Mouse (Mus musculus): ENCODE measurements at regions not wholly inside any gene's neighbourhood (a gene's known extent, or its start where the extent isn't known, plus 50 kb on each side); places are given as distances from the start of the nearest gene placed in this dataset.

- Histone ChIP-seq H3K4me3 (replicated peaks; ENCODE audit: control insufficient read depth, low read depth, low read length) (no peak overlapping the region), H3K27ac (ENCODE audit: control insufficient read depth, insufficient read depth, low read depth, low read length, poor library complexity) (no peak overlapping the region), H3K4me1 (ENCODE audit: control insufficient read depth, insufficient read depth, low read length) (no peaks in the 10 kb centered on the region)
- no peak for TF ChIP-seq CTCF (IDR thresholded peaks at IDR 0.05; ENCODE audit: control insufficient read depth, insufficient read depth, low read length)
- TF ChIP-seq POLR2A (IDR thresholded peaks at IDR 0.05; ENCODE audit: borderline replicate concordance, control insufficient read depth, low read depth, low read length) = no peak
- WGBS = 73% methylated on average over 4 of the region's 4 CpGs
Measured at GRCm38 (mm10) chr1:193545406-193546043, 175.4 kb upstream of the Camk1g start.

- Histone ChIP-seq H3K4me3 (replicated peaks; ENCODE audit: control insufficient read depth, low read depth, low read length) (no peak overlapping the region), H3K27ac (ENCODE audit: control insufficient read depth, insufficient read depth, low read depth, low read length, poor library complexity) (no peak overlapping the region), H3K4me1 (ENCODE audit: control insufficient read depth, insufficient read depth, low read length) (no peaks in the 10 kb centered on the region)
- TF ChIP-seq CTCF (IDR thresholded peaks at IDR 0.05; ENCODE audit: control insufficient read depth, insufficient read depth, low read length) (no peak), POLR2A (IDR thresholded peaks at IDR 0.05; ENCODE audit: borderline replicate concordance, control insufficient read depth, low read depth, low read length) (no peak)
Measured at GRCm38 (mm10) chr1:193544804-193545203, 174.7 kb upstream of the Camk1g start.

GRCm38 (mm10) chr1:193543834-193544233 is 173.7 kb upstream of the Camk1g start:
- WGBS = 72% methylated on average over 3 of the region's 3 CpGs
- no peaks in the 10 kb centered on the region for H3K4me1 ChIP-seq (ENCODE audit: control insufficient read depth, insufficient read depth, low read length)
- H3K4me3 ChIP-seq (replicated peaks; ENCODE audit: control insufficient read depth, low read depth, low read length) = no peak overlapping the region
- TF ChIP-seq POLR2A (IDR thresholded peaks at IDR 0.05; ENCODE audit: borderline replicate concordance, control insufficient read depth, low read depth, low read length) = no peak
- TF ChIP-seq CTCF (IDR thresholded peaks at IDR 0.05; ENCODE audit: control insufficient read depth, insufficient read depth, low read length) = no peak
- H3K27ac ChIP-seq (ENCODE audit: control insufficient read depth, insufficient read depth, low read depth, low read length, poor library complexity) = no peak overlapping the region

- no peak for TF ChIP-seq POLR2A (IDR thresholded peaks at IDR 0.05; ENCODE audit: borderline replicate concordance, control insufficient read depth, low read depth, low read length)
- WGBS = 75% methylated on average over 4 of the region's 4 CpGs
- no peak overlapping the region for H3K4me3 ChIP-seq (replicated peaks; ENCODE audit: control insufficient read depth, low read depth, low read length)
- H3K4me1 ChIP-seq (ENCODE audit: control insufficient read depth, insufficient read depth, low read length) = no peaks in the 10 kb centered on the region
- no peak overlapping the region for H3K27ac ChIP-seq (ENCODE audit: control insufficient read depth, insufficient read depth, low read depth, low read length, poor library complexity)
Measured at GRCm38 (mm10) chr1:193543284-193543683, 173.2 kb upstream of the Camk1g start.

- Histone ChIP-seq H3K4me3 (replicated peaks; ENCODE audit: control insufficient read depth, low read depth, low read length) (no peak overlapping the region), H3K4me1 (ENCODE audit: control insufficient read depth, insufficient read depth, low read length) (no peaks in the 10 kb centered on the region), H3K27ac (ENCODE audit: control insufficient read depth, insufficient read depth, low read depth, low read length, poor library complexity) (no peak overlapping the region)
- 76% methylated on average over 13 of the region's 13 CpGs for WGBS
- TF ChIP-seq POLR2A (IDR thresholded peaks at IDR 0.05; ENCODE audit: borderline replicate concordance, control insufficient read depth, low read depth, low read length) (no peak), CTCF (IDR thresholded peaks at IDR 0.05; ENCODE audit: control insufficient read depth, insufficient read depth, low read length) (no peak)
Measured at GRCm38 (mm10) chr1:193541934-193542580, 172.0 kb upstream of the Camk1g start.

GRCm38 (mm10) chr1:193541281-193541680 is 171.2 kb upstream of the Camk1g start:
- 77% methylated on average over 4 of the region's 4 CpGs for WGBS
- no peaks in the 10 kb centered on the region for H3K4me1 ChIP-seq (ENCODE audit: control insufficient read depth, insufficient read depth, low read length)
- no peak overlapping the region for H3K4me3 ChIP-seq (replicated peaks; ENCODE audit: control insufficient read depth, low read depth, low read length)
- no peak overlapping the region for H3K27ac ChIP-seq (ENCODE audit: control insufficient read depth, insufficient read depth, low read depth, low read length, poor library complexity)
- TF ChIP-seq CTCF (IDR thresholded peaks at IDR 0.05; ENCODE audit: control insufficient read depth, insufficient read depth, low read length) (no peak), POLR2A (IDR thresholded peaks at IDR 0.05; ENCODE audit: borderline replicate concordance, control insufficient read depth, low read depth, low read length) (no peak)

GRCm38 (mm10) chr1:193540486-193540885 is 170.4 kb upstream of the Camk1g start:
- Histone ChIP-seq H3K4me3 (replicated peaks; ENCODE audit: control insufficient read depth, low read depth, low read length) (no peak overlapping the region), H3K27ac (ENCODE audit: control insufficient read depth, insufficient read depth, low read depth, low read length, poor library complexity) (no peak overlapping the region), H3K4me1 (ENCODE audit: control insufficient read depth, insufficient read depth, low read length) (no peaks in the 10 kb centered on the region)
- TF ChIP-seq CTCF (IDR thresholded peaks at IDR 0.05; ENCODE audit: control insufficient read depth, insufficient read depth, low read length) (no peak), POLR2A (IDR thresholded peaks at IDR 0.05; ENCODE audit: borderline replicate concordance, control insufficient read depth, low read depth, low read length) (no peak)
- WGBS = 80% methylated on average over 5 of the region's 5 CpGs

- Histone ChIP-seq H3K4me1 (ENCODE audit: control insufficient read depth, insufficient read depth, low read length) (no peaks in the 10 kb centered on the region), H3K4me3 (replicated peaks; ENCODE audit: control insufficient read depth, low read depth, low read length) (no peak overlapping the region), H3K27ac (ENCODE audit: control insufficient read depth, insufficient read depth, low read depth, low read length, poor library complexity) (no peak overlapping the region)
- 82% methylated on average over 6 of the region's 6 CpGs for WGBS
- no peak for TF ChIP-seq CTCF (IDR thresholded peaks at IDR 0.05; ENCODE audit: control insufficient read depth, insufficient read depth, low read length)
- TF ChIP-seq POLR2A (IDR thresholded peaks at IDR 0.05; ENCODE audit: borderline replicate concordance, control insufficient read depth, low read depth, low read length) = no peak
Measured at GRCm38 (mm10) chr1:193539261-193539660, 169.2 kb upstream of the Camk1g start.
